Mouse (Mus musculus) brain, embryonic 18.5 days (tissue): ENCODE measurements at regions not wholly inside any gene's neighbourhood (a gene's known extent, or its start where the extent isn't known, plus 50 kb on each side); places are given as distances from the start of the nearest gene placed in this dataset.
"Not testable (repeated sequence)": the region's sequence is repeated elsewhere in the genome, so short reads cannot be mapped to it uniquely, and the experiment has no call there.

Experiments
- DNase-seq: peaks from one replicate; pipeline ENCODE4 v3.0.0-alpha.2; 2012; ENCODE audit warnings: low read depth, low spot score

- no peak for DNase-seq
Measured at GRCm38 (mm10) chr17:42956588-42956987, 59.8 kb upstream of the Tnfrsf21 start.

GRCm38 (mm10) chr17:42954722-42955121 lies 61.6 kb upstream of the Tnfrsf21 start:
- DNase-seq = no peak

GRCm38 (mm10) chr17:42944453-42944852 lies 68.0 kb upstream of the Cd2ap start:
- no peak for DNase-seq

GRCm38 (mm10) chr17:42943272-42943696 lies 66.8 kb upstream of the Cd2ap start:
- peak; percentile 60 for DNase-seq

- no peak for DNase-seq
Measured at GRCm38 (mm10) chr17:42939476-42939875, 63.0 kb upstream of the Cd2ap start.

- no peak for DNase-seq
Measured at GRCm38 (mm10) chr17:42938579-42938978, 62.1 kb upstream of the Cd2ap start.

- DNase-seq = not testable (repeated sequence)
Measured at GRCm38 (mm10) chr17:42937480-42937879, 61.0 kb upstream of the Cd2ap start.

- no peak for DNase-seq
Measured at GRCm38 (mm10) chr17:42934068-42934467, 57.6 kb upstream of the Cd2ap start.

- no peak for DNase-seq
Measured at GRCm38 (mm10) chr17:42933335-42934004, 57.0 kb upstream of the Cd2ap start.

- no peak for DNase-seq
Measured at GRCm38 (mm10) chr17:42927320-42927719, 50.9 kb upstream of the Cd2ap start.
